Mouse (Mus musculus) ES-E14 (cell line): ENCODE data around the gene Rps6kc1.

Source experiments
- CHD2 ChIP-seq: IDR thresholded peaks from 2 replicates; pipeline ENCODE4 v1.6.1; 2014; ENCODE audit warnings: mild to moderate bottlenecking, low read depth, low read length, inconsistent platforms
- HCFC1 ChIP-seq: IDR thresholded peaks from 2 replicates; pipeline ENCODE4 v1.6.1; 2012; ENCODE audit warnings: low read length, inconsistent platforms, borderline replicate concordance; ENCODE audit not compliant: insufficient read depth
- MAFK ChIP-seq: IDR thresholded peaks from 2 replicates; pipeline ENCODE4 v1.6.1; 2014; ENCODE audit warnings: mild to moderate bottlenecking, low read depth, low read length, inconsistent platforms; ENCODE audit not compliant: insufficient read depth

GRCm38 (mm10) chr1:190927751-190928369, 16.3 kb upstream of the Rps6kc1 start:
- TF ChIP-seq CHD2 (no peak), HCFC1 (no peak), MAFK (no peak)
